Mouse (Mus musculus): ENCODE measurements around the gene Odf3b.

DNA sequence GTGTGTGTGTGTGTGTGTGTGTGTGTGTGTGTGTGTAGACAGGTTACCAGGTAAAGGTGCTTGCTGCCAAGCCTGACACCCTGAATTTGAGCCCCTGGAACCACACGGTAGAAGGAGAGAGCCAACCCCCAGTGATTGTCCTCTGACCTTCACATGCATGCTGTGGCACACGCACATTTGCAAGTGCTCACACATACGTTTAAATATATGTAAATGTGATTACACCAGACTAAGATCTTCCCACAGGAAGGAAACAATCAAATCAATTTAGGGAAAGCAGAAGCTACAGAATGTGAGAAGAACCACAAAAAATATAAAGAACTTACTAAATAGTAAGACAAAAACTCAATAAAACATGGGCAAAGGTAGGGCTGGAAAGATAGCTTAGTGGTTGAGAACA is 38.9 kb downstream of the Odf3b start:
- TF ChIP-seq CTCF (IDR thresholded peaks at IDR 0.05; ENCODE audit: control insufficient read depth, insufficient read depth, insufficient read length), result no peak
- TF ChIP-seq MYOG (IDR thresholded peaks at IDR 0.05; ENCODE audit: control insufficient read depth, extremely low read depth, insufficient read length), result no peak
- no peak for TF ChIP-seq MAX (IDR thresholded peaks at IDR 0.05)
- TF ChIP-seq FOSL1 (IDR thresholded peaks at IDR 0.05; ENCODE audit: insufficient read depth, low read length, poor library complexity, severe bottlenecking), result no peak
- no peak for TF ChIP-seq MYOD1 (IDR thresholded peaks at IDR 0.05; ENCODE audit: control insufficient read depth, insufficient read length, low read depth)

All from C2C12 (cell line).